Mouse (Mus musculus) limb, embryonic 10.5 days (tissue): ENCODE measurements at regions not wholly inside any gene's neighbourhood (a gene's known extent, or its start where the extent isn't known, plus 50 kb on each side); places are given as distances from the start of the nearest gene placed in this dataset.

Source experiments
- DNase-seq: peaks from one replicate; pipeline ENCODE4 v3.0.0-alpha.2; 2017; ENCODE audit warnings: low spot score
- H3K27ac ChIP-seq: fragments of 300-500 bp; sonication (generic); 2 replicates; pipeline ENCODE4 v1.5.1; 2016; ENCODE audit warnings: mild to moderate bottlenecking
- H3K27me3 ChIP-seq: fragments of 300-500 bp; sonication (generic); 2 replicates; pipeline ENCODE4 v1.6.1; 2016; ENCODE audit warnings: low read depth, mild to moderate bottlenecking; ENCODE audit not compliant: poor library complexity, severe bottlenecking
- H3K36me3 ChIP-seq: fragments of 300-500 bp; sonication (generic); 2 replicates; pipeline ENCODE4 v1.6.1; 2016; ENCODE audit warnings: mild to moderate bottlenecking, moderate library complexity
- H3K4me1 ChIP-seq: fragments of 300-500 bp; sonication (generic); 2 replicates; pipeline ENCODE4 v1.6.1; 2016
- H3K4me3 ChIP-seq: fragments of 300-500 bp; sonication (generic); 2 replicates; pipeline ENCODE4 v1.5.1; 2016; ENCODE audit warnings: mild to moderate bottlenecking, moderate library complexity
- H3K9me3 ChIP-seq: fragments of 300-500 bp; sonication (generic); replicated peaks from 2 replicates; pipeline ENCODE4 v1.6.1; 2016; ENCODE audit warnings: mild to moderate bottlenecking
- WGBS: fragments of 180-500 bp; shearing (Covaris S2); methylation state at CpG from one replicate; pipeline ENCODE4 v1.1.7; 2016; 5-methylcytosine and 5-hydroxymethylcytosine counted together

- peaks cover 16% of the 10 kb centered on the region for H3K4me1 ChIP-seq
- 13% methylated on average over 1 of the region's 1 CpGs for WGBS
- DNase-seq = no peak
- no peak overlapping the region for H3K27ac ChIP-seq
- no peaks in the 10 kb centered on the region for H3K9me3 ChIP-seq
- no peaks in the 10 kb centered on the region for H3K36me3 ChIP-seq
- no peaks in the 10 kb centered on the region for H3K27me3 ChIP-seq
- no peak overlapping the region for H3K4me3 ChIP-seq
These were observed 173.9 kb upstream of the Rbms1 start for GRCm38 (mm10) chr2:61136926-61137325.

GRCm38 (mm10) chr2:61123046-61123806 is 160.2 kb upstream of the Rbms1 start:
- WGBS = 84% methylated on average over 7 of the region's 7 CpGs
- H3K9me3 ChIP-seq = no peaks in the 10 kb centered on the region
- H3K4me3 ChIP-seq = no peak overlapping the region
- H3K27me3 ChIP-seq = no peaks in the 10 kb centered on the region
- H3K36me3 ChIP-seq = no peaks in the 10 kb centered on the region
- DNase-seq = no peak
- no peak overlapping the region for H3K27ac ChIP-seq
- H3K4me1 ChIP-seq = no peaks in the 10 kb centered on the region

GRCm38 (mm10) chr2:61121281-61121680 is 158.3 kb upstream of the Rbms1 start:
- Histone ChIP-seq H3K4me1 (no peaks in the 10 kb centered on the region), H3K36me3 (no peaks in the 10 kb centered on the region), H3K27me3 (no peaks in the 10 kb centered on the region), H3K27ac (no peak overlapping the region), H3K4me3 (no peak overlapping the region), H3K9me3 (no peaks in the 10 kb centered on the region)
- 87% methylated on average over 5 of the region's 5 CpGs for WGBS
- no peak for DNase-seq

- Histone ChIP-seq H3K27me3 (no peaks in the 10 kb centered on the region), H3K9me3 (no peaks in the 10 kb centered on the region), H3K4me1 (no peaks in the 10 kb centered on the region), H3K4me3 (no peak overlapping the region), H3K27ac (no peak overlapping the region), H3K36me3 (no peaks in the 10 kb centered on the region)
- WGBS = 67% methylated on average over 2 of the region's 2 CpGs
- DNase-seq = no peak
These were observed 151.6 kb upstream of the Rbms1 start for GRCm38 (mm10) chr2:61114620-61115019.

DNA sequence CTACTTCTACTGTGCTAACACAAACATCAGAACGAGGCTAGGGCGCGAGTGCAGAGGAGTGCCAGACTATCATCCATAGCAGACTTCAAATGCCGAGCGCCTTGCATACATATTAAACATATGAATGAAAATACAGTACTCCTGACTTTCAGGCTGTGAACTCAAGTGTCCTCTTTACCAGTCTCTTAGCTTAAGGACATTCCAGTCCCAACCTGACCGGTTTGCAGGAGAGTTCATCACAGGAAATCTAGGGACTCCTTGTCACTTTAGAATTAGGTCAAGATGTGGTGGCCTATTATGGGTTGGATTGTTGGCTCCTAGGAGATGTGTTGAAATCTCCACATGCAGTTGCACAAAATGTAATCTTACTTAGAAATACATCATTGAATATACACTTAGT is 150.9 kb upstream of the Rbms1 start:
- H3K4me3 ChIP-seq = no peak overlapping the region
- H3K27me3 ChIP-seq = no peaks in the 10 kb centered on the region
- H3K4me1 ChIP-seq = no peaks in the 10 kb centered on the region
- no peaks in the 10 kb centered on the region for H3K9me3 ChIP-seq
- H3K27ac ChIP-seq = no peak overlapping the region
- no peak for DNase-seq
- no peaks in the 10 kb centered on the region for H3K36me3 ChIP-seq
- WGBS = 92% methylated on average over 6 of the region's 6 CpGs

GRCm38 (mm10) chr2:61110591-61110990 is 147.6 kb upstream of the Rbms1 start:
- WGBS = 69% methylated on average over 9 of the region's 9 CpGs
- no peaks in the 10 kb centered on the region for H3K9me3 ChIP-seq
- no peaks in the 10 kb centered on the region for H3K4me1 ChIP-seq
- H3K27ac ChIP-seq = no peak overlapping the region
- DNase-seq = no peak
- H3K36me3 ChIP-seq = no peaks in the 10 kb centered on the region
- H3K27me3 ChIP-seq = no peaks in the 10 kb centered on the region
- no peak overlapping the region for H3K4me3 ChIP-seq

- WGBS = 79% methylated on average over 3 of the region's 3 CpGs
- Histone ChIP-seq H3K36me3 (no peaks in the 10 kb centered on the region), H3K4me3 (no peak overlapping the region), H3K9me3 (no peaks in the 10 kb centered on the region), H3K27ac (no peak overlapping the region), H3K4me1 (no peaks in the 10 kb centered on the region), H3K27me3 (no peaks in the 10 kb centered on the region)
- DNase-seq = no peak
These were observed 146.6 kb upstream of the Rbms1 start for GRCm38 (mm10) chr2:61109564-61109963.

- WGBS = 91% methylated on average over 6 of the region's 6 CpGs
- Histone ChIP-seq H3K9me3 (no peaks in the 10 kb centered on the region), H3K4me3 (no peak overlapping the region), H3K36me3 (no peaks in the 10 kb centered on the region), H3K27ac (no peak overlapping the region), H3K4me1 (no peaks in the 10 kb centered on the region), H3K27me3 (no peaks in the 10 kb centered on the region)
- no peak for DNase-seq
These were observed 142.2 kb upstream of the Rbms1 start for GRCm38 (mm10) chr2:61105169-61105568.

- Histone ChIP-seq H3K4me1 (no peaks in the 10 kb centered on the region), H3K27ac (no peak overlapping the region), H3K27me3 (no peaks in the 10 kb centered on the region), H3K4me3 (no peak overlapping the region), H3K9me3 (no peaks in the 10 kb centered on the region), H3K36me3 (no peaks in the 10 kb centered on the region)
- DNase-seq = no peak
- WGBS = 92% methylated on average over 4 of the region's 4 CpGs
These were observed 137.9 kb upstream of the Rbms1 start for GRCm38 (mm10) chr2:61100854-61101253.

DNA sequence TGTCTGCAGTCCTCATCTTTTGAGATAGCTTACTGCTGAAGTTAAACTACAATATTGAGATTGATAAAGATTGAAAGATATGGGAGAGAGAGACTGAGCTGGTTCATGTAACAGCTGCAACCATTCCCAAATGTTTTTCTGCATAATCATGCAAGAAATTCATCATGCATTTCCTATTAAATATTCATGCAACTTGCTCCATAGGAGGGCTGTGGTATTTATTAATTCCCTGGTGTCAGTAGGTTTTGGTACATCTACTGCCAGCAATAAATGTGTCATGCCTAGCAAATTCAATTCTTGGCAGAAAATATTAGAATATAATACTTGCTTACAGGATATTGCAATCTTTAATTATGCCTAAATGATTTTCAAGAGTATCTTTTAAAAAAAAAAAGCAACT is 125.5 kb upstream of the Rbms1 start:
- Histone ChIP-seq H3K36me3 (no peaks in the 10 kb centered on the region), H3K4me1 (peaks cover 18% of the 10 kb centered on the region), H3K27me3 (no peaks in the 10 kb centered on the region), H3K9me3 (no peaks in the 10 kb centered on the region), H3K27ac (no peak overlapping the region), H3K4me3 (no peak overlapping the region)
- DNase-seq = no peak

- Histone ChIP-seq H3K9me3 (no peaks in the 10 kb centered on the region), H3K36me3 (no peaks in the 10 kb centered on the region), H3K27ac (no peak overlapping the region), H3K27me3 (no peaks in the 10 kb centered on the region), H3K4me3 (no peak overlapping the region), H3K4me1 (peaks cover 18% of the 10 kb centered on the region)
- 68% methylated on average over 3 of the region's 3 CpGs for WGBS
- no peak for DNase-seq
These were observed 121.8 kb upstream of the Rbms1 start for GRCm38 (mm10) chr2:61084835-61085234.

DNA sequence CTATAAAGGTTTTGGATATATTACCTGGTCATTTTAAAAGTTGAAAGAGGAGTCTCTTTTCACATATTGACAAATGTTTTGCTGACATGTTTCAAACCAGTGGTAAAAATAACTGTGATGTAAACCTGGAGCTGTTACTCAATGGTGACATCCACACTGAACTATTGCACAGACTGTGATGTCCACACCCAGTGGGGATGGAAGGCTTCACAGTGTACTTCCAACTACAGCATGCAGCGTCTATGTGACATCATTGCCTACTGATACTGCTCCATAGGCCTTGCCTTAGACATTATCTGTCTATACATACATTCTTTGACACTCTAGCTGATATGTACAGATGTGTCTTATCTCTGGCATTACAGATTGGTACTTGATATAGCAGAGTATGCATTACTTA is 120.1 kb upstream of the Rbms1 start:
- H3K9me3 ChIP-seq = no peaks in the 10 kb centered on the region
- H3K27ac ChIP-seq = no peak overlapping the region
- H3K4me1 ChIP-seq = peaks cover 18% of the 10 kb centered on the region
- H3K36me3 ChIP-seq = no peaks in the 10 kb centered on the region
- H3K4me3 ChIP-seq = no peak overlapping the region
- no peak for DNase-seq
- WGBS = 87% methylated on average over 1 of the region's 1 CpGs
- H3K27me3 ChIP-seq = no peaks in the 10 kb centered on the region

DNA sequence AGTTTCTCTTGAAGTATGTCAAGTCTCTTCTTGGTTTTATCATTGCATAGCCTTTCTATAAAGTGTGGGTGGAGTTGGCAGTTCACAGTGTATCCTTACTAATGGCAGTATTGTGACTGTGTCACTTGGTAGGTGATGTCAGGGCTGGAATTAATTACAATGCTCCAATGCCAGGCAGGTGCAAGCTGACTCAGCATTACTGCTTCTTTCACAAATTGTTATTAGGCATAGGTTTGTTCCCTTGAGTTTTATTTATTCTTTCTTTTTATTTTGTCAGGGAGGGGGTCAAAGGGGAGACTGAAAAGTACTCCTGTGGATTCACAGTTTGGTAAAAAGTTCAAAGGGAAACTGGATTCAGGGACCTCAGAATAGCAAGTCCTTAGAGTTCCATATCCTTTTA is 119.6 kb upstream of the Rbms1 start:
- Histone ChIP-seq H3K4me3 (no peak overlapping the region), H3K4me1 (peaks cover 18% of the 10 kb centered on the region), H3K9me3 (no peaks in the 10 kb centered on the region), H3K27ac (no peak overlapping the region), H3K36me3 (no peaks in the 10 kb centered on the region), H3K27me3 (no peaks in the 10 kb centered on the region)
- DNase-seq = no peak

GRCm38 (mm10) chr2:61080006-61080405 is 117.0 kb upstream of the Rbms1 start:
- Histone ChIP-seq H3K4me1 (peaks cover 7% of the 10 kb centered on the region), H3K9me3 (no peaks in the 10 kb centered on the region), H3K27ac (no peak overlapping the region), H3K36me3 (no peaks in the 10 kb centered on the region), H3K27me3 (no peaks in the 10 kb centered on the region), H3K4me3 (no peak overlapping the region)
- DNase-seq = no peak
- WGBS = 74% methylated on average over 4 of the region's 4 CpGs
